Mouse (Mus musculus): Measurements from ENCODE around the gene Gstp1. TPM values are rescaled to one million over a fixed set of nuclear protein-coding genes. Genes with fewer than 3 reads are reported as not detected.

Gene Gstp1
- total and polyA plus RNA-seq, 2 experiments from 2014 or later = 266 to 440 TPM

GRCm38 (mm10) chr19:4033298-4033697 is 4.5 kb downstream of the Gstp1 start:
- Histone ChIP-seq H3K36me3 (replicated peaks; ENCODE audit: control insufficient read depth, insufficient read depth, low read length) (0 out of 2 replicates have a peak, but pooled peaks cover 6% of the 10 kb centered on the region), H3K27ac (ENCODE audit: low read depth) (no peak overlapping the region), H3K9me3 (replicated peaks; ENCODE audit: control insufficient read depth, low read length) (no peaks in the 10 kb centered on the region), H3K27me3 (ENCODE audit: control insufficient read depth, insufficient read depth, low read length) (no peaks in the 10 kb centered on the region), H3K9ac (replicated peaks; ENCODE audit: low read depth, low read length) (no peak overlapping the region), H3K4me1 (ENCODE audit: control insufficient read depth, insufficient read depth) (peaks cover 6% of the 10 kb centered on the region), H3K4me3 (ENCODE audit: low read depth, low read length) (no peak overlapping the region), H3K4me2 (ENCODE audit: low read depth, low read length) (no peak overlapping the region)
- WGBS = 65% methylated on average over 3 of the region's 3 CpGs
- TF ChIP-seq CTCF (IDR thresholded peaks at IDR 0.05; ENCODE audit: low read depth) = no peak
- ATAC-seq (ENCODE audit: insufficient read depth, low read depth) (no peak), DNase-seq (ENCODE audit: low spot score) (no peak)

- ATAC-seq (ENCODE audit: insufficient read depth, low read depth) (no peak), DNase-seq (ENCODE audit: low spot score) (peak; percentile 3)
- 0 out of 2 replicates have a peak, but pooled peaks cover 6% of the 10 kb centered on the region for H3K36me3 ChIP-seq (replicated peaks; ENCODE audit: control insufficient read depth, insufficient read depth, low read length)
- no peak overlapping the region for H3K9ac ChIP-seq (replicated peaks; ENCODE audit: low read depth, low read length)
- no peak for TF ChIP-seq CTCF (IDR thresholded peaks at IDR 0.05; ENCODE audit: low read depth)
- TF ChIP-seq EP300 (IDR thresholded peaks at IDR 0.05; ENCODE audit: low read depth) = no peak
- H3K9me3 ChIP-seq (replicated peaks; ENCODE audit: control insufficient read depth, low read length) = no peaks in the 10 kb centered on the region
- no peak overlapping the region for H3K4me2 ChIP-seq (ENCODE audit: low read depth, low read length)
- no peak overlapping the region for H3K27ac ChIP-seq (ENCODE audit: low read depth)
- no peaks in the 10 kb centered on the region for H3K27me3 ChIP-seq (ENCODE audit: control insufficient read depth, insufficient read depth, low read length)
- no peak overlapping the region for H3K4me3 ChIP-seq (ENCODE audit: low read depth, low read length)
- peaks cover 4% of the 10 kb centered on the region for H3K4me1 ChIP-seq (ENCODE audit: control insufficient read depth, insufficient read depth)
- WGBS = 46% methylated on average over 7 of the region's 7 CpGs
These were observed 5.1 kb downstream of the Gstp1 start for GRCm38 (mm10) chr19:4032668-4033067.

DNA sequence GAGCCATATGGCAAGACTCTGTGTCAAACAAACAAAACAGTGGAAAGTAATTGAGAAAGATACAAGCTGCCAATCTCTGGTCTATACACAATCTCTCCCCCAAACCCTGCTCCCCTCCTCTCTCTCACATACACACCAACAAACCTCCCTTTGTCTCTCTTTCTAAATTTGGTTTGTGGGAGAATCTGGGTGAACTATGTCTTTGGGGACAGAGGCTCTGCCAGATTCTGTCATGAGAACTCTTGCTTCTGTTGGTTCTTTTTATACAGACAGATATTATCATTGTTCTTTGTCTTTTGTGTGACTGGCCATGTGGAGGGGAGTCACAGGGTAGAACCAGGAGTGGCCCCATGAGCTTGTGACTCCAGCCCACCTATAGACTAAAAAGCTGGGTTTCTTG is 10.2 kb downstream of the Gstp1 start:
- no peak overlapping the region for H3K4me3 ChIP-seq (ENCODE audit: low read depth, low read length)

GRCm38 (mm10) chr19:4023185-4023584 is 14.6 kb downstream of the Gstp1 start:
- DNase-seq (ENCODE audit: low spot score) (no peak), ATAC-seq (ENCODE audit: insufficient read depth, low read depth) (no peak)
- Histone ChIP-seq H3K9ac (replicated peaks; ENCODE audit: low read depth, low read length) (no peak overlapping the region), H3K36me3 (replicated peaks; ENCODE audit: control insufficient read depth, insufficient read depth, low read length) (no peaks in the 10 kb centered on the region), H3K27ac (ENCODE audit: low read depth) (no peak overlapping the region), H3K4me3 (ENCODE audit: low read depth, low read length) (no peak overlapping the region), H3K4me1 (ENCODE audit: control insufficient read depth, insufficient read depth) (no peaks in the 10 kb centered on the region), H3K27me3 (ENCODE audit: control insufficient read depth, insufficient read depth, low read length) (no peaks in the 10 kb centered on the region), H3K4me2 (ENCODE audit: low read depth, low read length) (no peak overlapping the region), H3K9me3 (replicated peaks; ENCODE audit: control insufficient read depth, low read length) (no peaks in the 10 kb centered on the region)
- 47% methylated on average over 7 of the region's 7 CpGs for WGBS
- TF ChIP-seq CTCF (IDR thresholded peaks at IDR 0.05; ENCODE audit: low read depth) (no peak), EP300 (IDR thresholded peaks at IDR 0.05; ENCODE audit: low read depth) (no peak)

More for the DNA sequence above, 10.2 kb downstream of the Gstp1 start:
- Histone ChIP-seq H3K4me2 (ENCODE audit: low read depth, low read length) (no peak overlapping the region), H3K36me3 (replicated peaks; ENCODE audit: control insufficient read depth, insufficient read depth, low read length) (no peaks in the 10 kb centered on the region), H3K9ac (replicated peaks; ENCODE audit: low read depth, low read length) (no peak overlapping the region), H3K4me1 (ENCODE audit: control insufficient read depth, insufficient read depth) (no peaks in the 10 kb centered on the region), H3K27me3 (ENCODE audit: control insufficient read depth, insufficient read depth, low read length) (no peaks in the 10 kb centered on the region), H3K27ac (ENCODE audit: low read depth) (no peak overlapping the region), H3K9me3 (replicated peaks; ENCODE audit: control insufficient read depth, low read length) (no peaks in the 10 kb centered on the region)
- no peak for DNase-seq (ENCODE audit: low spot score)
- no peak for ATAC-seq (ENCODE audit: insufficient read depth, low read depth)
- TF ChIP-seq CTCF (IDR thresholded peaks at IDR 0.05; ENCODE audit: low read depth) (no peak), EP300 (IDR thresholded peaks at IDR 0.05; ENCODE audit: low read depth) (no peak)

- no peaks in the 10 kb centered on the region for H3K36me3 ChIP-seq (replicated peaks; ENCODE audit: control insufficient read depth, insufficient read depth, low read length)
- H3K27me3 ChIP-seq (ENCODE audit: control insufficient read depth, insufficient read depth, low read length) = no peaks in the 10 kb centered on the region
- H3K27ac ChIP-seq (ENCODE audit: low read depth) = no peak overlapping the region
- TF ChIP-seq EP300 (IDR thresholded peaks at IDR 0.05; ENCODE audit: low read depth) (no peak), CTCF (IDR thresholded peaks at IDR 0.05; ENCODE audit: low read depth) (peak; percentile 89)
- H3K4me1 ChIP-seq (ENCODE audit: control insufficient read depth, insufficient read depth) = no peaks in the 10 kb centered on the region
- no peak overlapping the region for H3K9ac ChIP-seq (replicated peaks; ENCODE audit: low read depth, low read length)
- no peaks in the 10 kb centered on the region for H3K9me3 ChIP-seq (replicated peaks; ENCODE audit: control insufficient read depth, low read length)
- DNase-seq (ENCODE audit: low spot score) = peak; percentile 92
- no peak overlapping the region for H3K4me3 ChIP-seq (ENCODE audit: low read depth, low read length)
- ATAC-seq (ENCODE audit: insufficient read depth, low read depth) = peak; percentile 93
- 22% methylated on average over 18 of the region's 18 CpGs for WGBS
- H3K4me2 ChIP-seq (ENCODE audit: low read depth, low read length) = no peak overlapping the region
These were observed 18.8 kb downstream of the Gstp1 start for GRCm38 (mm10) chr19:4018743-4019583.

Measured in heart, postnatal 0 days (tissue).